Mouse (Mus musculus) embryonic facial prominence, embryonic 10.5 days (tissue): Measurements from ENCODE around the gene Rhbdl1. TPM values are rescaled to one million over a fixed set of nuclear protein-coding genes. Genes with fewer than 3 reads are reported as not detected.
A peak's percentile ranks its signal among the peaks of the same experiment; 100 is the strongest.

Experiments
- DNase-seq: peaks from one replicate; pipeline ENCODE4 v3.0.0-alpha.2; 2017; ENCODE audit warnings: low spot score
- H3K27ac ChIP-seq: fragments of 300-500 bp; sonication (generic); replicated peaks from 2 replicates; pipeline ENCODE4 v1.5.1; 2016; ENCODE audit warnings: mild to moderate bottlenecking
- H3K27me3 ChIP-seq: fragments of 300-500 bp; sonication (generic); replicated peaks from 2 replicates; pipeline ENCODE4 v1.6.1; 2016; ENCODE audit warnings: low read depth, mild to moderate bottlenecking; ENCODE audit not compliant: poor library complexity, severe bottlenecking
- H3K36me3 ChIP-seq: fragments of 300-500 bp; sonication (generic); replicated peaks from 2 replicates; pipeline ENCODE4 v1.6.1; 2016; ENCODE audit warnings: mild to moderate bottlenecking, moderate library complexity
- H3K4me1 ChIP-seq: fragments of 300-500 bp; sonication (generic); 2 replicates; pipeline ENCODE4 v1.6.1; 2016
- H3K4me3 ChIP-seq: fragments of 300-500 bp; sonication (generic); 2 replicates; pipeline ENCODE4 v1.5.1; 2016; ENCODE audit warnings: mild to moderate bottlenecking, moderate library complexity
- H3K9me3 ChIP-seq: fragments of 300-500 bp; sonication (generic); 2 replicates; pipeline ENCODE4 v1.6.1; 2016; ENCODE audit warnings: mild to moderate bottlenecking
- WGBS: fragments of 180-500 bp; shearing (Covaris S2); methylation state at CpG from one replicate; pipeline ENCODE4 v1.1.7; 2016; 5-methylcytosine and 5-hydroxymethylcytosine counted together
- polyA plus RNA-seq: library from polyadenylated mRNA; unstranded; fragments of >200 nt; fragmentation: Nextera tagmentation; extraction: Ambion mirVana; gene quantifications from 2 replicates; pipeline ENCODE4 v1.2.1, GENCODE M21; 2016

The Rhbdl1 gene
- polyA plus RNA-seq, 1 experiment from 2014 or later: 1.4 TPM

GRCm38 (mm10) chr17:25834595-25835222 is 2.4 kb downstream of the Rhbdl1 start:
- peaks cover 75% of the 10 kb centered on the region for H3K4me1 ChIP-seq
- no peaks in the 10 kb centered on the region for H3K27me3 ChIP-seq
- WGBS: 86% methylated on average over 12 of the region's 12 CpGs
- peaks cover 70% of the 10 kb centered on the region for H3K36me3 ChIP-seq
- no peak for DNase-seq
- peak overlapping the region; percentile 95 for H3K27ac ChIP-seq
- H3K9me3 ChIP-seq: no peaks in the 10 kb centered on the region
- H3K4me3 ChIP-seq: peak overlapping the region; percentile 81

DNA sequence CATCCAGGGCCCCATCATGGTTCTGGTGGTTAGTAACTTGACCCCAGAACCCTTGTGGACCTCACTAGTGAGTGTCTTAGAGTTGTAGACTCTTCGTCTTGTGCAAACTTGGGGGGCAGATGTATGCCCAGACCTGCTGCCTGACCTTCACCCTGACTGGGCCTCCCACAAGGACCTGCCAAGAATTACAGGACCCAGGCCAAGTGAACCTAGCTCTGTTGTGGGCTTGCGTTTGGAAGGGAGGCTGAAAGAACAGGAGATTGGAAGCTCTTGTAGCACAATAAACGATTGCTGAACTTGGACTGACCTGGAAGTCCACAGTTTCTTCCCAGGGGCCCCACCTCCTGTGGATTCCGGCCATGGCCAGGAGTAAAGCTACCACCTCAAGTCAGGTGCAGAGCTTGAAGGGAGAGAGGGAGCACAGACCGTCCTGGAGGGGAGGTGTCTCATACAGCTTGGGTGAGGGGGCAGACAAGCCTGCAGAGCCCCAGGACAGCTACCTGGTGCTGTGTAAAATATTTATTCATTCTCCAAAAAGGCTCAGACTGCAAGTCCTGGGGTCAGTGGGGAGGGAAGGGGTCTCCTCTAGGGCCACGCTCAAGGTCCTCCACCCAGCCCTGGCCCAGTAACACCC is 3.0 kb downstream of the Rhbdl1 start:
- peaks cover 67% of the 10 kb centered on the region for H3K36me3 ChIP-seq

GRCm38 (mm10) chr17:25833291-25833663 is 3.8 kb downstream of the Rhbdl1 start, which contains the start of gene Stub1:
Gene Stub1, minus strand, starts transcription at chr17:25833404.
- WGBS: under 1% methylated on average over 24 of the region's 24 CpGs
- Histone ChIP-seq H3K4me1 (peaks cover 85% of the 10 kb centered on the region), H3K36me3 (peaks cover 60% of the 10 kb centered on the region), H3K27me3 (no peaks in the 10 kb centered on the region), H3K4me3 (peak within 1 kb of the TSS; percentile 81), H3K9me3 (no peaks in the 10 kb centered on the region), H3K27ac (peak within 1 kb of the TSS; percentile 95)
- peak; percentile 90 for DNase-seq

More for the DNA sequence above, 3.0 kb downstream of the Rhbdl1 start:
- Histone ChIP-seq H3K4me1 (peaks cover 81% of the 10 kb centered on the region), H3K27me3 (no peaks in the 10 kb centered on the region), H3K9me3 (no peaks in the 10 kb centered on the region), H3K4me3 (peak overlapping the region; percentile 81), H3K27ac (peak overlapping the region; percentile 95)
- DNase-seq: no peak
- WGBS: 55% methylated on average over 6 of the region's 6 CpGs

DNA sequence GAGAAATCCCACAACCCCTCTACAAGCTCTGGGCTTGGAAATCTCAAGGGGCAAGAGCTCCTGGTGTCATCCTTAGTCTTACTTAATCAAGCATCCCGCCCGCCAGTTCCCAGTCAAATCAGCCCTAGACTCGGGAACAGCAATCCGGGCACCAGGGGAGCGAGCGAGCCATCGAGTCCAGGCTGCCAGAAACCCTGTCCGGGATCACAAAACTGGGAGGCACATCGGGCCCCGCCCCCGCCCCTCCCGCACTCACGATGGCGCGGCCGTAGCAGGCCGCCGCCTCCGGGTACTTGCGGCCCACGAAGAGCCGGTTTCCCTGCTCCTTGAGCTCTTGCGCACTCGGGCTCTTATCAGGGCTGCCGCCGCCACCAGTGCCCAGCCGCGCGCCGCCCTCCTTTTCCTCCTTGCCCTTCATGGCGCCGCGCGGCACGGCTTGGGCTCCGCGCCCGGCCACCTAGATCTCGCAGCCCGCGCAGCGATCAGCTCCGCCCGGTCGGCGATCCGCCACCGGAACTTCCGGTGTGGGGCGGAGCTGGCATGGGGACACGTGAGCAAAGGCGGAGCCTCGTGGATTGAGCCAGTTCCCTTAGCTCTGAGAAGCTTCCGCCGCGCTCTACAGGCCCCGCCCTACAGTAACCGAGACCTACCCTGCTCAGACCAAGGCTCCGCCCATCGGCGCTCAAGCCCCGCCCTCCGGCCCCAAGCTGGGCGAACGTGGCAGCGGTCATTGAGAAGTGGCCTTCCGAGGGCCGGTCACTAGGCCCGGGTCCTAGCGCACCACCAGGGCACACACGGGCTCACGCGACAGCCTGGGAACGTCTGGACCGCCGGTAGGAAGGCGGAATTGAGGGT is 4.4 kb downstream of the Rhbdl1 start:
- peak; percentile 99 for DNase-seq
- no peaks in the 10 kb centered on the region for H3K27me3 ChIP-seq
- no peaks in the 10 kb centered on the region for H3K9me3 ChIP-seq
- H3K36me3 ChIP-seq: peaks cover 60% of the 10 kb centered on the region
- peak overlapping the region; percentile 81 for H3K4me3 ChIP-seq
- peak overlapping the region; percentile 95 for H3K27ac ChIP-seq
- WGBS: under 1% methylated on average over 77 of the region's 77 CpGs
- peaks cover 85% of the 10 kb centered on the region for H3K4me1 ChIP-seq

GRCm38 (mm10) chr17:25831451-25832281 is 5.4 kb downstream of the Rhbdl1 start:
- no peaks in the 10 kb centered on the region for H3K9me3 ChIP-seq
- DNase-seq: peak; percentile 26
- H3K27me3 ChIP-seq: no peaks in the 10 kb centered on the region
- 67% methylated on average over 21 of the region's 21 CpGs for WGBS
- peak overlapping the region; percentile 95 for H3K27ac ChIP-seq
- peaks cover 85% of the 10 kb centered on the region for H3K4me1 ChIP-seq
- H3K36me3 ChIP-seq: peaks cover 63% of the 10 kb centered on the region
- H3K4me3 ChIP-seq: peak overlapping the region; percentile 81

DNA sequence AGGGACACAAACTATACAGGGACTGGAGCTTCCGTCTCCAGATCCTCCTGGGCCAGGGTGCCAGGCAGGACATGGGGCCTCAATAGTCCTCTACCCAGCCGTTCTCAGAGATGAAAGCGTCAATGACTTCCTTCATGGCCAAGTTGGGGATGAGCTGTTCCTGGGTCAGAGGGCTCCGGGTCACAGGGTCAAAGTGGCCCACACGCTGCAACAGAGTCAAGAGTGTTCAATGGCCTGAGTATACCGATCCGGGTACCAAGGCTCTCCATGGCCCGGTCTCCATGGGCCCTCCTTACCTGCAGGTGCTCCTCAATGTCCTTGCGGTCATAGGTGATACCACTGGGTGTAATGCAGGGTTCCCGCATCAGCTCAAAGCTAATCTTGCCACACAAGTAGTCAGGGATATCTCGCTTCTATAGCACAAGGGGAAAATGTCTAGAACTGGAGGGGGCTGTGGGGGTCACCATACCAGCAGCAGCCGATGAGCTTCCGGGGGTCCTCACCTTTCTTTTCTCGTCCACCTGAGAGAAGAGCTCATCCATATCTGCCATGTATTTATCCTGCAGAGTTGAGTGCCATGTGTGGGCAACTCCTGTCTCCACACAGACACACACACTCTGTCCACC is 6.2 kb downstream of the Rhbdl1 start:
- Histone ChIP-seq H3K4me1 (peaks cover 80% of the 10 kb centered on the region), H3K4me3 (peak overlapping the region; percentile 81), H3K27me3 (no peaks in the 10 kb centered on the region), H3K9me3 (no peaks in the 10 kb centered on the region), H3K36me3 (peaks cover 66% of the 10 kb centered on the region), H3K27ac (0 out of 2 replicates have a peak overlapping the region, but pooled peaks have one; percentile 11)
- no peak for DNase-seq
- WGBS: 87% methylated on average over 14 of the region's 14 CpGs

- Histone ChIP-seq H3K36me3 (peaks cover 66% of the 10 kb centered on the region), H3K27me3 (no peaks in the 10 kb centered on the region), H3K4me3 (peak overlapping the region; percentile 81), H3K9me3 (no peaks in the 10 kb centered on the region), H3K27ac (0 out of 2 replicates have a peak overlapping the region, but pooled peaks have one; percentile 11), H3K4me1 (peaks cover 78% of the 10 kb centered on the region)
- no peak for DNase-seq
- WGBS: 87% methylated on average over 4 of the region's 4 CpGs
Measured at GRCm38 (mm10) chr17:25830200-25830753, 6.8 kb downstream of the Rhbdl1 start.

- 42% methylated on average over 8 of the region's 8 CpGs for WGBS
- Histone ChIP-seq H3K27me3 (no peaks in the 10 kb centered on the region), H3K9me3 (no peaks in the 10 kb centered on the region), H3K4me1 (peaks cover 78% of the 10 kb centered on the region), H3K4me3 (peak overlapping the region; percentile 81), H3K27ac (peak overlapping the region; percentile 87), H3K36me3 (peaks cover 62% of the 10 kb centered on the region)
- DNase-seq: peak; percentile 29
Measured at GRCm38 (mm10) chr17:25829558-25830017, 7.5 kb downstream of the Rhbdl1 start.

- Histone ChIP-seq H3K9me3 (no peaks in the 10 kb centered on the region), H3K36me3 (peaks cover 59% of the 10 kb centered on the region), H3K4me1 (peaks cover 78% of the 10 kb centered on the region), H3K27ac (peak within 1 kb of the TSS; percentile 87), H3K27me3 (no peaks in the 10 kb centered on the region), H3K4me3 (peak within 1 kb of the TSS; percentile 81)
- DNase-seq: peak; percentile 86
- 1% methylated on average over 32 of the region's 32 CpGs for WGBS
Measured at GRCm38 (mm10) chr17:25828712-25829557, 8.2 kb downstream of the Rhbdl1 start, which contains the start of gene Jmjd8. Gene Jmjd8, plus strand, starts transcription at chr17:25828867.

- Histone ChIP-seq H3K27ac (peak overlapping the region; percentile 87), H3K4me3 (peak overlapping the region; percentile 81), H3K4me1 (peaks cover 76% of the 10 kb centered on the region), H3K9me3 (no peaks in the 10 kb centered on the region), H3K36me3 (peaks cover 59% of the 10 kb centered on the region), H3K27me3 (no peaks in the 10 kb centered on the region)
- 83% methylated on average over 8 of the region's 8 CpGs for WGBS
- no peak for DNase-seq
Measured at GRCm38 (mm10) chr17:25828223-25828594, 8.9 kb downstream of the Rhbdl1 start.
